Mouse (Mus musculus) heart, postnatal 25 days (tissue): ENCODE data around the gene H2-M10.6. TPM values are rescaled to one million over a fixed set of nuclear protein-coding genes. Genes with fewer than 3 reads are reported as not detected.
"Not testable (repeated sequence)": the region's sequence is repeated elsewhere in the genome, so short reads cannot be mapped to it uniquely, and the experiment has no call there.

Experiments used
- DNase-seq: peaks from one replicate; pipeline ENCODE4 v3.0.0; 2022; ENCODE audit warnings: low spot score
- intact Hi-C: fragments of 180-260 bp; cut with DNase I; formaldehyde crosslinking; loops from one replicate; pipeline ENCODE4 v1.15.1; 2025
- total RNA-seq, 2 experiments: library from RNA; stranded (reverse); gene quantifications; 2 replicates each; pipeline ENCODE4 v1.2.3; 2021

The H2-M10.6 gene
- not detected for total RNA-seq

GRCm38 (mm10) chr17:36811871-36812270, at the start of gene H2-M10.6:
H2-M10.6 (plus strand) TSS chr17:36812171.
- no peak for DNase-seq
- intact Hi-C loops = loop anchor here (1.0 kb wide), 1 partner anchor 450 kb away; no protein-coding TSS in a partner anchor

- DNase-seq = no peak
- intact Hi-C loops = no loop called here
Measured at GRCm38 (mm10) chr17:36763816-36764215, 48.2 kb upstream of the H2-M10.6 start.

- intact Hi-C loops, DNase-seq: not testable (repeated sequence)
Measured at GRCm38 (mm10) chr17:36764244-36764643, 47.7 kb upstream of the H2-M10.6 start.

GRCm38 (mm10) chr17:36765403-36765802, 46.6 kb upstream of the H2-M10.6 start:
- DNase-seq, intact Hi-C loops: not testable (repeated sequence)

GRCm38 (mm10) chr17:36772610-36773009, 39.4 kb upstream of the H2-M10.6 start, which contains the start of gene H2-M10.5:
H2-M10.5 (plus strand) TSS chr17:36772910.
- DNase-seq, intact Hi-C loops: not testable (repeated sequence)

- intact Hi-C loops = no loop called here
- no peak for DNase-seq
Measured at GRCm38 (mm10) chr17:36781533-36781932, 30.4 kb upstream of the H2-M10.6 start.

GRCm38 (mm10) chr17:36786483-36786886, 25.5 kb upstream of the H2-M10.6 start:
- intact Hi-C loops = loop anchor here (5.0 kb wide), 2 partner anchors 41 to 479 kb away; no protein-coding TSS in a partner anchor
- not testable (repeated sequence) for DNase-seq

GRCm38 (mm10) chr17:36788351-36788750, 23.6 kb upstream of the H2-M10.6 start:
- DNase-seq = no peak

GRCm38 (mm10) chr17:36788801-36789200, 23.2 kb upstream of the H2-M10.6 start:
- DNase-seq = not testable (repeated sequence)
- intact Hi-C loops = loop anchor here (5.0 kb wide), 2 partner anchors 38 to 482 kb away; no protein-coding TSS in a partner anchor

More at GRCm38 (mm10) chr17:36788351-36788750, 23.6 kb upstream of the H2-M10.6 start:
- intact Hi-C loops = loop anchor here (5.0 kb wide), 2 partner anchors 39 to 481 kb away; no protein-coding TSS in a partner anchor

GRCm38 (mm10) chr17:36799493-36799892, 12.5 kb upstream of the H2-M10.6 start:
- DNase-seq = no peak
- intact Hi-C loops = no loop called here

- DNase-seq, intact Hi-C loops: not testable (repeated sequence)
Measured at GRCm38 (mm10) chr17:36799921-36800462, 12.0 kb upstream of the H2-M10.6 start.

GRCm38 (mm10) chr17:36824005-36824404, 12.0 kb downstream of the H2-M10.6 start:
- no peak for DNase-seq

GRCm38 (mm10) chr17:36825525-36825924, 13.6 kb downstream of the H2-M10.6 start:
- intact Hi-C loops = loop anchor here (5.0 kb wide), 1 partner anchor 38 kb away; no protein-coding TSS in a partner anchor
- DNase-seq = no peak

More at GRCm38 (mm10) chr17:36824005-36824404, 12.0 kb downstream of the H2-M10.6 start:
- intact Hi-C loops = loop anchor here (5.0 kb wide), 1 partner anchor 223 kb away; the partner anchor contains the start of gene Gabbr1

- intact Hi-C loops = loop anchor here (5.0 kb wide), 1 partner anchor 39 kb away; no protein-coding TSS in a partner anchor
- DNase-seq = peak; percentile 55
Measured at GRCm38 (mm10) chr17:36826002-36826401, 14.0 kb downstream of the H2-M10.6 start.

GRCm38 (mm10) chr17:36828488-36828887, 16.5 kb downstream of the H2-M10.6 start:
- intact Hi-C loops = loop anchor here (5.0 kb wide), 1 partner anchor 41 kb away; no protein-coding TSS in a partner anchor
- no peak for DNase-seq

GRCm38 (mm10) chr17:36830470-36830869, 18.5 kb downstream of the H2-M10.6 start:
- no peak for DNase-seq
- intact Hi-C loops = no loop called here

- DNase-seq = no peak
- intact Hi-C loops = no loop called here
Measured at GRCm38 (mm10) chr17:36832694-36833093, 20.7 kb downstream of the H2-M10.6 start.

GRCm38 (mm10) chr17:36835591-36836426, 23.8 kb downstream of the H2-M10.6 start:
- peak; percentile 34 for DNase-seq
- intact Hi-C loops = loop anchor here (5.0 kb wide), 1 partner anchor 121 kb away; the partner anchor contains the start of genes Znrd1 and Znrd1as

GRCm38 (mm10) chr17:36836427-36836812, 24.4 kb downstream of the H2-M10.6 start:
- intact Hi-C loops = loop anchor here (5.0 kb wide), 1 partner anchor 121 kb away; the partner anchor contains the start of genes Znrd1 and Znrd1as

More at GRCm38 (mm10) chr17:36836427-36836812, 24.4 kb downstream of the H2-M10.6 start:
- DNase-seq = no peak
